Mouse (Mus musculus) cerebellum, adult 8-10 months (tissue): ENCODE measurements around the gene Gm6793.
A peak's percentile ranks its signal among the peaks of the same experiment; 100 is the strongest.

Experiments used
- DNase-seq: peaks from one replicate; pipeline ENCODE4 v3.0.0; 2022

Gene Gm6793

GRCm38 (mm10) chr8:111982116-111982515 lies 32.7 kb downstream of the Gm6793 start:
- peak; percentile 59 for DNase-seq

DNA sequence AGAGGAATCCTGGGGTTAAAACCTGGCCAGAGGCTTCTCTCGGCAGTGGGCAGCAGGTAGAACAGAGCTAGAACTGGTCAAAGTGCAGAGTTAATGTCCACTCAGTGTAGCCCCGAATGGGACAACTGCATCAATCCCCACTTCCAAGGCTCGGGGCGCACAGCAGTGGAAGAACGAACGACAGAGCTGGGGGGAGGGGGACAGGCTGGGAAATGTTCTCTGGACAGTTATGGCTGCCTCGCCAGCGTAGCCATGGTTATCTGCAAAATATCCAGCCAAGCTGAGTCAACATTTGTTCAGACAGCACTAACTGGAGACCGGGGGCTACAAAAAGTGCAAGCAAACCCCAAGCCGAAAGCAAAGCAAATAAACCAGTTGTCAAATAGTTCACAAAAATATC lies 36.7 kb downstream of the Gm6793 start:
- DNase-seq = no peak

GRCm38 (mm10) chr8:111976326-111976725 lies 38.5 kb downstream of the Gm6793 start:
- no peak for DNase-seq

- DNase-seq = no peak
Observed at GRCm38 (mm10) chr8:111975706-111976105, 39.1 kb downstream of the Gm6793 start.

DNA sequence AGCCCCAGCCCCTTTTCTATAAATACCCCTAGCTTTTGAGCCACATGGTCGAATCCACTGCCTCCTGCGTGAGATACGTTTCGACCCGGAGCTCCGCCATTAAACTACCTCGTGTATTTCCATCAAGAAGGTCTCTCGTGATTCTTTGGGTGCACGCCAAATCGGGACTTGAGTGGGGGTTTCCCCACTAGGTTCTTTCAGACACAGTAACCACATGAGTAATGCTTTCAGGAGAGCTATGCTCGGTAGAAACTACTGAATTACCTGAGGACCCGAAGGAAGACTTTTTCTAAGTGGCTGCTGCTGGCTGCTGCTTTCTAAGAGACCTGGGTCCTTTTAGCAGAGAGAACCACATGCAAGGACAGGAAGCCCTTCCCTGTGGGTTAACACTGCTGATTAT lies 40.7 kb downstream of the Gm6793 start:
- DNase-seq = no peak

GRCm38 (mm10) chr8:111968991-111969390 lies 45.8 kb downstream of the Gm6793 start:
- no peak for DNase-seq

DNA sequence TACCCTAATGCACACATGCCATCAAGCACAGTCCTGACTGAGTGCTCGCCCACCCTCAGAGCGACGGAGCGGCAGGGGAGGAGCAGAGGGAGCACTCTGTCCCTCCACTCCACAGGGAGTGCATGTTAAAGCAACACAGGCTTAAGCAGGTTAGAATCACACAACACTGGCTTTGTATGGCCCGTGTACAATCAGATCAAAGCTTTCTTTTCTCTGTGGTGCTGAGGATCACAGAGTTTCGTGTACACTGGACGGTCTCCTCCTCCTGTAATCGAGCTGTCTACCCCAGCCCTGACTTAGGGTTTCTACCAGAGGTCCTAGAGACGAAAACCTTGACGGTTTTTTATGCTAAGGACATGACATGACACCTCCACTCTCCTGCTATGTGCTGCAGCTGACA lies 46.3 kb downstream of the Gm6793 start:
- no peak for DNase-seq

DNA sequence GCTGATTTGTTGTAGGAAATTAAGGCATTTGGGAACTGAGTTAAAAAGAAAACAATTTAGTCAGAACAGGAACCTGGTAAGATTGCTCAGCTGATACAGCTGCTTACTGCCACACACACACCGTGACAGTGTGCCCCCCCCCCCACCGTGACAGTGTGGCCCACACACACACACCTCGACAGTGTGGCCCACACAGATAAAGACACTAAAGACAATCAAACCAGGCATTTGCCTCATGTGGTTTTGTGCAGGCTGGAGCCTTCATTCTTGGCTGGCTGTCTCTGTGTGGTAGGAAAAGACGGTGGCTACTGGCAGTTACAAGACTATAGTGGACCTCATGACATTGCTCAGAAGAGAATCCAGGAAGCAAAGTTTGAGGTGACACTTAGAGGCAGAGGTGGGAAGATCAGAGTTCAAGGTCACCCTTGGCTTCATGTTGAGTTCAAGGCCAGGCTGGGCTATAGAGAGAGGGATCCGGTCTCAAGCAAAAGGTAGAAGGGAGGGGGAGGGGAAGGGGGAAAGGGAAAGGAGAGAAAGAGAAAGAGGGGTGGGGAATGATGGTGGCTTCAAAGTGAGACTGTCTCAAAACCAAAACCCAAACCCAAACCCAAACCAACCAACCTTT lies 47.5 kb downstream of the Gm6793 start:
- DNase-seq = no peak

DNA sequence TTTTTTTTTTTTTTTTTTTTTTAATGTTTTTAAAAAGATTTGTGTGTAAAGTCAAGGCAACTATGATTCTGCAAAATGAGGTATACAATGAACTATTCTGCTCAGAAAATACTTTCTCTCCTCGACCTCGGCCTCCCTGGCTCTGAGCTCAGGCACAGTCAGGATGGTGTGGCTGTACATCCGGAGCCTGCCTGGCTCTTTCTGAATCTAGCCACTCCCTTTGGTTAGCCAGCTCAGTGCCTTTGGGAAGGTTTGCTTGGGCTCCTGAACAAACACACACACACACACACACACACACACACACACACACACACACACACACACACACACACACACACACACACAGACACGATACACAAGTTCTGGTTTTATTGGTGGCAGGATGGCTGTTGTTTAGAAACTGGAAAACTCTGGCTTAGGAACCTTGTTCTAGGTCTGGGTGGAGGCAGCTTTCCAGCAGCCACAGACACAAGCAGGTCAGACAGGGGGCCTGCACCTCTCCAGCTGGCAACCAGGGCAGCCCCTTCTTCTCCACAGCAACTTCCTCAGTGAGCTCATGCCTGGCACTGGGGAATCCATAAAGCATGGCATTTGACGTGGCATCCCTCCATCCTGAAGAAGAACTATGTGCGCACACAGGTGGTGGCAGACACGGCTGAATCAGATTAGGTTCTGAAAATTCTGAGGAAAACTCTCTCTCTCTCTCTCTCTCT lies 49.8 kb downstream of the Gm6793 start:
- no peak for DNase-seq

DNA sequence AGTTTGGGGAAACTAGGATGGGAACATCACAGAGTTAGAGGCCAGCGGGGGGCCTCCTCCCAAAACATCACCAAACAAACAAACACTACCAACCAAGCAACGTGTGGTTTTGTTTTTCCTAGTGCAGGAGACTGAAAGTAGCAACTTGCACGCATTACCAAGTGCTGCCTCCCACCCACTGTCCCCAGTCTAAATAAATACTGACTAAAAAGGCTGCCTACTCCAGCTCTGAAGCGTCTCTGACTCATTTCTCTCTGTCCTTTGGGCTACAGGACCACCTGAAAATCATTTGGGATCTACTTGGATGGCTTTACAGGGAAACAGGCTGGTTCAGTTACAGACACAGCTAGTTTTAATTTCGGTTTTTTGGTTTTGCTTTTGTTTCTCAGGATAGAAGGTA lies 50.5 kb downstream of the Gm6793 start:
- no peak for DNase-seq

- DNase-seq = no peak
Observed at GRCm38 (mm10) chr8:111963546-111963945, 51.3 kb downstream of the Gm6793 start.
